Mouse (Mus musculus): ENCODE measurements around the gene Agpat3. TPM values are rescaled to one million over a fixed set of nuclear protein-coding genes. Genes with fewer than 3 reads are reported as not detected.

Agpat3 gene
- polyA plus RNA-seq, 1 experiment from 2014 or later, result 69.9 TPM

DNA sequence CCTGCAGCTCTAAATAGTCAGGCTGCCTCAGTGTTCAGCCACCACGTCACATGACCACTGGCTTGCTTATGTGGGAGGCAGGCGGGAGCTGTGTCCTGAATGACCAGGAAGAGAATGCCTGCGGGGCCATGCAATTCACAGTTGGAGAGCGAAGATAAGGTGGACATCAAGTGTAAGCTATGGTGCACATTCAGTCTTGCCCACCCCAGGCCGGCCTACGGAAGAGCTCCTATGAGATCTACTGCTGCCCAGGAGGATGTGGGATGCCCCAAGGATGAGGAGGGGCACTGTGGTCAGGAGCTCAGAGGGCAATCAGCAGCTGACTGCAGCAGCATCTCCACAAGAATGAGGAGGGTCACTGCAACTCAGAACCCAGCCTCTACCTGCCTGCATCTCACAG is 66.9 kb downstream of the Agpat3 start:
- Histone ChIP-seq H3K27me3 (no peaks in the 10 kb centered on the region), H3K27ac (replicated peaks) (no peak overlapping the region), H3K4me3 (no peak overlapping the region), H3K36me3 (peaks cover 47% of the 10 kb centered on the region), H3K4me2 (replicated peaks) (no peak overlapping the region), H3K4me1 (no peaks in the 10 kb centered on the region), H3K9ac (replicated peaks) (no peak overlapping the region), H3K9me3 (no peaks in the 10 kb centered on the region)
- 92% methylated on average over 6 of the region's 6 CpGs for WGBS
- no peak for ATAC-seq (replicated peaks)

DNA sequence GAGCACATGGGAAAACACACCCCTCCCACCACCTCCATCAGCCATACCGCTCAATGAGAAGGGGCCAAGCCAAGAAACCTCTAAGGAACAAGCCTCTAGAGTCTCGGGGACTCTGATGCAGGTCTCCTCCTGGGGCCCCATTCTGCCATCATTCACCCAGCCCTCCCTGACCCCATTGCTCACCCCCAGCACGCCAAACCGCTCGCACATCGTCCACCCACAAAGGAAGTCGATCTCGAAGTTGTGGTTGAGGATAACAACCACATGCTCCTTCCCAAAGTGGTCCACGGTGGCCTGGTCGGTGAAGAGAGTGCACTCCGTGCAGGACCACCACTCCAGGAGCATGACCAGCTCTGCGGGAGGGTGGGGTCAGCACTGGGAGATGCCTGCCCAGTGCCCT is 67.5 kb downstream of the Agpat3 start:
- H3K4me2 ChIP-seq (replicated peaks), result no peak overlapping the region
- WGBS, result 95% methylated on average over 12 of the region's 12 CpGs
- H3K36me3 ChIP-seq, result peaks cover 51% of the 10 kb centered on the region
- H3K4me3 ChIP-seq, result no peak overlapping the region
- ATAC-seq (replicated peaks), result no peak
- no peaks in the 10 kb centered on the region for H3K4me1 ChIP-seq
- no peak overlapping the region for H3K9ac ChIP-seq (replicated peaks)
- H3K27me3 ChIP-seq, result no peaks in the 10 kb centered on the region
- H3K9me3 ChIP-seq, result no peaks in the 10 kb centered on the region
- H3K27ac ChIP-seq (replicated peaks), result no peak overlapping the region

DNA sequence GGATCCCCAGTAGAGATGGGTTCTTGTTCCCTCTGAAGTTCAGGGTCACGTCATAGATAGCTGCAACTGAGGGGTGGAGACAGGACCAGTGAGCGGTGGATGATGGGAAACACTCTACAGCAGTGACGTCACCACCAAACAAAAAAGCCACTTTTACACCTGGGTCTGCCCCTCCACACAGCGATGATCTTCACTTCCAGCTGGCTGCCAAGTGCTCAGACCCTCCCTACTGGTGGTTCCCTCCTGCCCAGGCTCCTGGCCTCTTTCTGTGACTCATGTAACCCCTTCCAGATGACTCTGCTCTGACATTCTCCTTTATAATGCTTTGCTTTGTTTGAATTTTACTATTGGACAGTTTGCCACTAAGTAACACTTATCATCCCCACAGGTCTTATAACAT is 69.9 kb downstream of the Agpat3 start:
- Histone ChIP-seq H3K4me2 (replicated peaks) (no peak overlapping the region), H3K9me3 (no peaks in the 10 kb centered on the region), H3K4me1 (no peaks in the 10 kb centered on the region), H3K27me3 (no peaks in the 10 kb centered on the region), H3K9ac (replicated peaks) (no peak overlapping the region), H3K27ac (replicated peaks) (no peak overlapping the region), H3K36me3 (peaks cover 51% of the 10 kb centered on the region), H3K4me3 (no peak overlapping the region)
- no peak for ATAC-seq (replicated peaks)
- 89% methylated on average over 4 of the region's 4 CpGs for WGBS

DNA sequence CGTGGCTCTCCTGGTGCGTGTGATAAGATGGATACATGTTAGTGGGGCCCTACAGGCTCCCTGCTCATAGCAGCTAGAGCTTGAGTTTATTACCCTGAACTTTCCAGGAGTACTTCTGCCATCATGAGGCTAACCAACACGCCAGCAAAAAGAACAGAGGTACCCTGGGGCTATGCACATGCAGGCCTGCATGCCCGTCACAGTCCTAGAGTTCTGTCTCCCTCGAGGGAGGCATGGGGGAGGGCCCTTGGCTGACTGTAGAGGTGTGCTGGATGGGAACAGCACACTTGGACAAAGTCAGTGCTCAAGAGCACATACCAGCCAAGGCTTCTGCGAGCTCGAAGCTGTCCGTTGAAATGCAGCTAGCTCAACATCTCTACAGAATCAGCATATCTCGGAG is 71.8 kb downstream of the Agpat3 start:
- Histone ChIP-seq H3K4me1 (no peaks in the 10 kb centered on the region), H3K9ac (replicated peaks) (no peak overlapping the region), H3K27me3 (no peaks in the 10 kb centered on the region), H3K4me3 (no peak overlapping the region), H3K36me3 (peaks cover 41% of the 10 kb centered on the region), H3K27ac (replicated peaks) (no peak overlapping the region), H3K4me2 (replicated peaks) (no peak overlapping the region), H3K9me3 (no peaks in the 10 kb centered on the region)
- WGBS, result 88% methylated on average over 9 of the region's 9 CpGs
- ATAC-seq (replicated peaks), result no peak

DNA sequence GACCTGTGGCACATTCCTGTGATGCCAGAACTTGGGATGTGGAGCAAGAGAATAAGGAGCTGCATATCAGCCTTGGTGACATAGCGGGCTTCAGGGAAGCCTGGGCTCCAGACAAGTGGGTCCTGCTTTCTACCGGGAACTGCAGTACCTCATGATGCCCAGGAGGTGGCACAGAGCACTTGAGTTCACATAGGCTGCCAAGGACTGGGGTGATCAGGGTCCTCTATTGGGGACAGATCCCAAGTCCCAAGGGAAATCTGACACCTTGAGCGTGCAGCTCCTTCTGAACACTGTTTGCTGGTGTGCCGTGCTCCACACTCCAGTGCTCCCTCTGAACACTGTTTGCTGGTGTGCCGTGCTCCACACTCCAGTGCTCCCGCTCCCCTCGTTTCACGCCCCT is 73.1 kb downstream of the Agpat3 start:
- no peaks in the 10 kb centered on the region for H3K4me1 ChIP-seq
- H3K9ac ChIP-seq (replicated peaks), result no peak overlapping the region
- H3K9me3 ChIP-seq, result no peaks in the 10 kb centered on the region
- H3K4me2 ChIP-seq (replicated peaks), result no peak overlapping the region
- 35% methylated on average over 8 of the region's 8 CpGs for WGBS
- no peaks in the 10 kb centered on the region for H3K27me3 ChIP-seq
- H3K4me3 ChIP-seq, result no peak overlapping the region
- peak; percentile 70 for ATAC-seq (replicated peaks)
- no peak overlapping the region for H3K27ac ChIP-seq (replicated peaks)
- peaks cover 46% of the 10 kb centered on the region for H3K36me3 ChIP-seq

DNA sequence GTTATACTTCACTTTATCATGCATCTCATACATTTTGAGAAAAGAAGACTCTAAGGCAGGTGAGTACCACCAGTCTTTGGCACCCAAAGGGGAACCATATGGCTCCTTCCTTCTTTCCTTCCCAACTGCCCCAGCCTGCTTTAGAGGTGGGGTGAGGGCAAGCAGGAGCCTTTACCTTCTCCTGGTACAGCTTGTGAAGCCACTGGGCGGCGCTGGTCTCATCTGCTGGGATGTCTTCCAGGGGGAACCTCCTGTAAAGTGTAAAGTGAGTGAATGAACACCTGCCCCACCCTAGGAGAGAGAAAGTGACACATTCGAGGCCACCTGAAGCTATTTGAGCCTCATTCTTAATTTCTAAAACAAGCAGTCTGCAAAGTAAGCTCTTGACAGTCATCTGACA is 74.5 kb downstream of the Agpat3 start:
- Histone ChIP-seq H3K27me3 (no peaks in the 10 kb centered on the region), H3K9ac (replicated peaks) (no peak overlapping the region), H3K27ac (replicated peaks) (no peak overlapping the region), H3K4me1 (no peaks in the 10 kb centered on the region), H3K4me3 (no peak overlapping the region), H3K9me3 (no peaks in the 10 kb centered on the region), H3K36me3 (peaks cover 50% of the 10 kb centered on the region), H3K4me2 (replicated peaks) (no peak overlapping the region)
- no peak for ATAC-seq (replicated peaks)
- WGBS, result 91% methylated on average over 3 of the region's 3 CpGs

DNA sequence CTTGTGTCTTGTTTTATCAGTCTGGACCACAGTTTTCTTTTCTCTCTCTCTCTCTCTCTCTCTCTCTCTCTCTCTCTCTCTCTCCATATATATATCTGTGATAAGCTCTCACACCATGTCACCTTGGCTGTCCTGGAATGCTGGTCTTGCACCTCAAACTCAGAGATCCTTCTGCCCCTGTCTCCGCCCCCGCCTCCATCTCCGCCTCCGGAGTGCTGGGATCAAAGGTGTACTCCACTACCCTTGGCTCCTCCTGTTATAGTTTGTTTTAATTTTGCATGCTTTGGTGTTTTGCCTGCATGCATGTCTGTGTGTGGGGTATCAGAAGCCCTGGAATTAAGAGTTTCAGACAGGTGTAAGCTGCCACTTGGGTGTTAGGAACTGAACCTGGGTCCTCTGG is 76.0 kb downstream of the Agpat3 start:
- H3K4me1 ChIP-seq, result no peaks in the 10 kb centered on the region
- H3K4me2 ChIP-seq (replicated peaks), result no peak overlapping the region
- ATAC-seq (replicated peaks), result no peak
- H3K9me3 ChIP-seq, result no peaks in the 10 kb centered on the region
- no peaks in the 10 kb centered on the region for H3K27me3 ChIP-seq
- no peak overlapping the region for H3K9ac ChIP-seq (replicated peaks)
- no peak overlapping the region for H3K27ac ChIP-seq (replicated peaks)
- H3K4me3 ChIP-seq, result no peak overlapping the region
- WGBS, result 95% methylated on average over 4 of the region's 4 CpGs
- peaks cover 48% of the 10 kb centered on the region for H3K36me3 ChIP-seq

DNA sequence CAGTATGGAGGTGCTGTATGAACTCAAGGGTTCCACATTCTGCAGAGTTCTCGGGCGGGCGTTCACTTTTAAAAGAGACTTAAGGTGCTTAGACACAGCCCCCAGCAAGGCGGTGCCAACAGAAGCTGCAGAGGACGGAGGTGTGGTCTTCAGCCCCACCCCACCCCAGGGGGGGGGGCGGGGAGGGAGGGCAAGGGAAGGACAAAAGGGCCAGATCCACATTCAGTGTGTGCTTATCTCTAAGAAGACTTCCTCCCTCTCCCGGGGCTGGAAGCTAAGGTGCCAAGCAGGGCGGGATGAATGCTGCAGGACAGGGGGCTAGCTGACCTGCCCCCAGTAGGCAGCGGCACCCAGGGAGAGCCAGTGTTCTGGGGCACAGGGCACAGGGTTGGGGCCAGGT is 79.4 kb downstream of the Agpat3 start:
- Histone ChIP-seq H3K9ac (replicated peaks) (no peak overlapping the region), H3K9me3 (no peaks in the 10 kb centered on the region), H3K4me1 (no peaks in the 10 kb centered on the region), H3K36me3 (peaks cover 40% of the 10 kb centered on the region), H3K27ac (replicated peaks) (no peak overlapping the region), H3K27me3 (no peaks in the 10 kb centered on the region), H3K4me3 (no peak overlapping the region), H3K4me2 (replicated peaks) (no peak overlapping the region)
- WGBS, result 30% methylated on average over 9 of the region's 9 CpGs
- ATAC-seq (replicated peaks), result no peak

DNA sequence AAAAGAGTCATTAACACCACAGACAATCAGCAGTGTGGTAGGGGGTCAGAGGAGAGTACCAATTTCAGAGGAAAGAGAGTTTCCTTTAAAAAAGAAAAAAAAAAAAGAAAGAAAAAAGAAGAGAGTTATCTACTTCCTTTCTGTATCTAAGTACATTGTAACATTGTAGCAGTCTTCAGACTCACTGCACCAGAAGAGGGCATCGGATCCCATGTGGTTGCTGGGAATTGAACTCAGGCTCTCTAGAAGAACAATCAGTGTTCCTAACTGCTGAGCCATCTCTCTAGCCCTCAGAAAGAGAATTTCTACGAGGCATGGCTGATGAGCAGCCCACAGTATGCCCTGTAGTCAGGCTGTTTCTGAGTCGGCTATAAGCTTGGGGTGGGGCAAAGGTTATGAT is 86.4 kb downstream of the Agpat3 start:
- Histone ChIP-seq H3K9me3 (no peaks in the 10 kb centered on the region), H3K9ac (replicated peaks) (no peak overlapping the region), H3K27ac (replicated peaks) (no peak overlapping the region), H3K36me3 (peaks cover 3% of the 10 kb centered on the region; the same call in 1 of the 2 replicates), H3K4me3 (no peak overlapping the region), H3K27me3 (no peaks in the 10 kb centered on the region), H3K4me1 (no peaks in the 10 kb centered on the region), H3K4me2 (replicated peaks) (no peak overlapping the region)
- no peak for ATAC-seq (replicated peaks)
- WGBS, result 72% methylated on average over 3 of the region's 3 CpGs

DNA sequence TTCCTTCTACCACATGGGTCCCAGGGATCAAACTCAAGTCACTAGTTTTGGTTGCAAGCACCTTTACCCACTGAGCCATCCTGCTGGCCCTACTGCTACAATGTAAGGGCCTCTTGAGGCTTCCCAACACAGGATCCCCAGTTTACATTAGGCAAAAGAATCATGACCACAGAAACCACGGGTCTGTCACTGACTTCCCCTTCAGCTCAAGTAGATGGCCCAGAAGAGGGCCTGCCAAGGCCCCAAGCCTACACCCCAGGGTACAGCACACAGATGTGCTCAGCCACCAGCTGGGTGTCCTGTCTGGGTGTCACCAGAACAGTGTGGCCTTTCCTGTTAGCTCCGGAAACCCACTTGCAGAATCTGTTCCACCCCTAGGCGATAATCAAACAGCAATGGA is 87.6 kb downstream of the Agpat3 start:
- Histone ChIP-seq H3K4me3 (no peak overlapping the region), H3K27ac (replicated peaks) (no peak overlapping the region), H3K4me2 (replicated peaks) (no peak overlapping the region), H3K4me1 (peaks cover 4% of the 10 kb centered on the region; the same call in 1 of the 2 replicates), H3K9ac (replicated peaks) (no peak overlapping the region), H3K27me3 (no peaks in the 10 kb centered on the region), H3K9me3 (no peaks in the 10 kb centered on the region), H3K36me3 (no peaks in the 10 kb centered on the region)
- no peak for ATAC-seq (replicated peaks)
- 88% methylated on average over 3 of the region's 3 CpGs for WGBS

DNA sequence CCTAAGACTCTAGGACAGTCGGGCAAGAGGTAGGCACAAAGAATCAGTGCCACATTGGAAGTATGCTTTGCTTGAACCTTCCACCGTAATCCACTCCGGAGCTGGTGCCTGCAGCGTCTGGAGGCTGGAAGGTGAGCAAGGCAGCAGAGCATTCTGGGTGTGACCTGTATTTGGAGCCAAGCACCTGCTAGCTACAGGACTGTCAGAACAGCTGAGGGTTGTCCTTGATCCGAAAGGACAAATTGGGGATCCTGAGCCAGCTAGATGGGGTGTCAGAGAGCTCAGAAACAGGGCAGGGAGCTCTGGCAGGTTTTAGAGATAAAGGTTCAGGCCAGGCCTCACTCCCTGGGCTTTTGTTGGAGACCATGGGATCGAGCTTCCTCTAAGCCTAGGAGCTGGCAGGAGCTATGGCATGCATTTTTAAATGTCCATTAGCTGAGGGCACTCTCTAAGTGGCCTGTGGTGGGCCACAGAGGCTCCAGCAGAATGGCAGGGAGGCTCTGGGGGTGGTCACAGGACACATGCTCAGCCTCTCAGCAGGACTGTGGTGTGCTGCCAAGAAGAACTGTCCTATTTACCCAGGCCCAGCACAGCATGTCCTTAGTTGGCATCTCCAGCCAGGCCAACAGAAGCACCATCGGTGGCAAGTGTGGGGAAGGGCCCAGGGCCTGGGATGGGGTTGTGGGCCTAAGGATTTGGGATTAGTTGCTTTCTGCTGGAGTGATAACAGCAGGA is 91.2 kb downstream of the Agpat3 start:
- H3K9me3 ChIP-seq, result no peaks in the 10 kb centered on the region
- H3K4me2 ChIP-seq (replicated peaks), result no peak overlapping the region
- H3K4me3 ChIP-seq, result no peak overlapping the region
- H3K36me3 ChIP-seq, result no peaks in the 10 kb centered on the region
- no peak for ATAC-seq (replicated peaks)
- WGBS, result 75% methylated on average over 7 of the region's 7 CpGs
- H3K27ac ChIP-seq (replicated peaks), result no peak overlapping the region
- no peaks in the 10 kb centered on the region for H3K27me3 ChIP-seq
- H3K4me1 ChIP-seq, result peaks cover 4% of the 10 kb centered on the region; the same call in 1 of the 2 replicates
- no peak overlapping the region for H3K9ac ChIP-seq (replicated peaks)

DNA sequence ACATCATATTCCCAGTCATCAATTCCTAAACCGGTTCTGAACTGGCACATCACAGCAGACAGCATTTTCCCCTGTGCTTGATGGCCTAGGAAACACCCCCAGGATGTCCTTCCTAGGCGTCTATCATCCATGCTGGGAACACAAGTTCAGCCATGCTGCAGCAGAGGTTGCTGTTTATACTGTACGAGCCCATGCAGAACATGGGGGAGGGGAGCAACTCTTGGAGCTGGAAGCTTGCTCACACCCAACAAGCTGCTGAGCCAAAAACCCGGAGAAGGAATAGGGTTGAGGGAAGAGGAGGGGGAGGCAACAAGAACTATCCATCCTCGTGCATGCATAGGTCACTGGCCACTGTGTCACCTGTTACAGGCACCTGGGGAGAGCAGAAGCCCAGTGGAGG is 92.0 kb downstream of the Agpat3 start:
- H3K36me3 ChIP-seq, result no peaks in the 10 kb centered on the region
- no peak overlapping the region for H3K4me2 ChIP-seq (replicated peaks)
- H3K27me3 ChIP-seq, result no peaks in the 10 kb centered on the region
- no peak overlapping the region for H3K27ac ChIP-seq (replicated peaks)
- H3K4me3 ChIP-seq, result no peak overlapping the region
- peaks cover 4% of the 10 kb centered on the region; the same call in 1 of the 2 replicates for H3K4me1 ChIP-seq
- WGBS, result 29% methylated on average over 5 of the region's 5 CpGs
- no peak for ATAC-seq (replicated peaks)
- H3K9me3 ChIP-seq, result no peaks in the 10 kb centered on the region
- no peak overlapping the region for H3K9ac ChIP-seq (replicated peaks)

DNA sequence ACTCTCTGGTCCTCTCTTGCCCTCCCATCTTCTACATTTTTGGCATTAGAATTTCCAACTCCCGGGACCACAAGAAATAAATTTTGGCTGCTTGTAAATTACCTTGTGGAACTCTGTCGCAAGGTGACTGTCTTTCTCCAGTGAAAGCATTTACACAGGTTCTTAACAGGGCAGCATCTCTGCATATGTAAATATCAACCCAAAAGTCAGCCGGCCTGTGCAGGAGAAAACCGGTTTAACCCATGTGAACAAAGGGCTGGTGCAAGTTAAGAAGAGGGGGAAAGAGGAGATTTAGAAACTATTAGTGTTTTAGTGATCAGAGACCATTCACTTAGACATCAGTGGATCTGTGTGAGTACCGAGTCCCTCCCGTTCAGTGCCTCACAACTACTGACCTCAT is 92.6 kb downstream of the Agpat3 start:
- peaks cover 4% of the 10 kb centered on the region; the same call in 1 of the 2 replicates for H3K4me1 ChIP-seq
- H3K36me3 ChIP-seq, result no peaks in the 10 kb centered on the region
- WGBS, result 53% methylated on average over 6 of the region's 6 CpGs
- H3K4me3 ChIP-seq, result no peak overlapping the region
- no peak overlapping the region for H3K9ac ChIP-seq (replicated peaks)
- no peak overlapping the region for H3K4me2 ChIP-seq (replicated peaks)
- H3K27me3 ChIP-seq, result no peaks in the 10 kb centered on the region
- no peak for ATAC-seq (replicated peaks)
- H3K27ac ChIP-seq (replicated peaks), result no peak overlapping the region
- H3K9me3 ChIP-seq, result no peaks in the 10 kb centered on the region

Data from forebrain, embryonic 15.5 days (tissue).